23 mouse cellular contexts compared by ENCODE assay signal in the genomic region with DNA sequence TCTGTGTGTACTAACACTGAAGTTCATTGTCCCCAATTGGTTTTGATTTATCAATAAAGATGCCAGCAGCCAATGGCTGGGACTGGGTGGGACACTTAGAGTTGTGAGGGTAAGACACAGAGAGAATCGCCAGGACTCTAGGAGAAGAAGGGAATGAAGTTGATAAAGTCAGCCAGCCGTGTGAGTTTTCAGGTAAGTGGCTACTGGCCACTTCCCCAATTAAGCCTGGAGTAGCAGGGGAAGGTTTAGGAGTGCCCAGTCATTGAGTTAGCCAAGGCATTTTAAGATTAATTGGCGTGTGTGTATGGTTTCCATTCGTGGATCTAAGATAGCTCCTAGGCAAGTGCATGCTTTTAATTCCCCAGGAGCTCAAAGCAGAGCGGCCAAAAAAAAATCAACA.
DNase-seq lines count a peak whose midpoint lies in the region; ATAC-seq and TF ChIP-seq lines count a peak whose summit lies in the region.
"Had no signal": no experiment of that assay in that cellular context is flagged by ENCODE, and none has a peak within 500 bp of the region (broad histone marks: within the 10 kb centered on the region; RNA-seq: fewer than 3 reads in every experiment).

No protein-coding gene starts in this region.

- peak overlapping the region; percentile 8; the same call in 1 of the 2 replicates for H3K27ac ChIP-seq in gastrocnemius, adult 2 months
- H3K27ac ChIP-seq in testis, adult 2 months (ENCODE audit: control insufficient read depth, insufficient read depth, low read depth, low read length), result peak overlapping the region; percentile 49; the same call in 1 of the 2 replicates
- H3K27ac ChIP-seq in midbrain, embryonic 11.5 days (ENCODE audit: low read depth, low read length), result no peak overlapping the region
- H3K27ac ChIP-seq: embryonic facial prominence, embryonic 13.5 days; forebrain, embryonic 12.5 days; heart, embryonic 10.5 days; hindbrain, embryonic 13.5 days; hindbrain, postnatal 0 days had no signal

- no peak for DNase-seq in gastrocnemius, adult 2 months
- DNase-seq in gastrocnemius, adult 18-20 months (ENCODE audit: low spot score), result no peak
- no peak for DNase-seq in testis, postnatal 10 days (ENCODE audit: low spot score)
- DNase-seq in midbrain, embryonic 11.5 days (ENCODE audit: low spot score, missing footprints), result no peak
- DNase-seq in frontal cortex, postnatal 36 days (ENCODE audit: low spot score in 2 of 2), result no peak
- DNase-seq: adrenal gland, postnatal 10 days; B cell, adult 2 months; cerebellum, adult 11-12 months; cerebellum, adult 9-10 months; cerebellum, postnatal 36 days; gastrocnemius, postnatal 36 days; heart, adult 18-20 months; heart, postnatal 10 days; heart, postnatal 4 days had no signal

- no peak for TF ChIP-seq POLR2A in testis, adult 2 months (IDR thresholded peaks at IDR 0.05; ENCODE audit: control insufficient read depth, low read depth, low read length)

- H3K9ac ChIP-seq in midbrain, embryonic 11.5 days (ENCODE audit: low read length), result no peak overlapping the region
- H3K9ac ChIP-seq: embryonic facial prominence, embryonic 13.5 days; forebrain, embryonic 12.5 days; hindbrain, embryonic 13.5 days had no signal

- no peaks in the 10 kb centered on the region for H3K27me3 ChIP-seq in testis, adult 2 months (ENCODE audit: control insufficient read depth, insufficient read depth, low read length)
- no peaks in the 10 kb centered on the region for H3K27me3 ChIP-seq in megakaryocyte, embryonic 14.5 days (replicated peaks)
- H3K27me3 ChIP-seq in midbrain, embryonic 11.5 days (ENCODE audit: control insufficient read depth, insufficient read depth, low read length), result no peaks in the 10 kb centered on the region
- H3K27me3 ChIP-seq: embryonic facial prominence, embryonic 13.5 days; forebrain, embryonic 12.5 days; hindbrain, embryonic 13.5 days had no signal

- H3K4me1 ChIP-seq in testis, adult 2 months (ENCODE audit: control insufficient read depth, insufficient read depth, low read length), result no peaks in the 10 kb centered on the region
- H3K4me1 ChIP-seq in megakaryocyte, embryonic 14.5 days, result peaks cover 74% of the 10 kb centered on the region
- no peaks in the 10 kb centered on the region for H3K4me1 ChIP-seq in midbrain, embryonic 11.5 days (ENCODE audit: control insufficient read depth, insufficient read depth, low read length)
- H3K4me1 ChIP-seq: forebrain, embryonic 12.5 days; hindbrain, embryonic 13.5 days had no signal

- no peaks in the 10 kb centered on the region for H3K9me3 ChIP-seq in megakaryocyte, embryonic 14.5 days
- no peaks in the 10 kb centered on the region for H3K9me3 ChIP-seq in midbrain, embryonic 11.5 days (ENCODE audit: control insufficient read depth, low read length)
- H3K9me3 ChIP-seq: embryonic facial prominence, embryonic 13.5 days; forebrain, embryonic 12.5 days; heart, embryonic 10.5 days; hindbrain, embryonic 13.5 days had no signal

- intact Hi-C loops in gastrocnemius, adult 2 months (cut with DNase I), result no loop called here

- TF ChIP-seq CTCF in gastrocnemius, adult 2 months (IDR thresholded peaks at IDR 0.05), result no peak
- TF ChIP-seq CTCF in testis, adult 2 months (IDR thresholded peaks at IDR 0.05; ENCODE audit: control insufficient read depth, insufficient read depth, insufficient replicate concordance, low read depth, low read length), result no peak

- ATAC-seq in midbrain, embryonic 11.5 days (ENCODE audit: low FRiP score), result no peak
- ATAC-seq: CD4-positive, CD25-positive, alpha-beta regulatory T cell, adult 4 months; forebrain, embryonic 16.5 days; hindbrain, postnatal 0 days had no signal

- no peak overlapping the region for H3K4me3 ChIP-seq in gastrocnemius, adult 2 months
- no peak overlapping the region for H3K4me3 ChIP-seq in testis, adult 2 months (ENCODE audit: control insufficient read depth, low read depth, low read length)
- H3K4me3 ChIP-seq in megakaryocyte, embryonic 14.5 days (replicated peaks), result peak overlapping the region; percentile 84
- H3K4me3 ChIP-seq in midbrain, embryonic 11.5 days (ENCODE audit: low read depth, low read length), result no peak overlapping the region
- H3K4me3 ChIP-seq: embryonic facial prominence, embryonic 13.5 days; forebrain, embryonic 12.5 days; heart, embryonic 10.5 days; hindbrain, embryonic 13.5 days had no signal

- 82% methylated on average over 5 of the region's 5 CpGs for WGBS in midbrain, embryonic 11.5 days

- no peak overlapping the region for H3K4me2 ChIP-seq in midbrain, embryonic 11.5 days
- H3K4me2 ChIP-seq: embryonic facial prominence, embryonic 13.5 days; forebrain, embryonic 12.5 days; hindbrain, embryonic 13.5 days had no signal

- H3K36me3 ChIP-seq in testis, adult 2 months (ENCODE audit: control insufficient read depth, insufficient read depth, low read length), result no peaks in the 10 kb centered on the region
- H3K36me3 ChIP-seq in megakaryocyte, embryonic 14.5 days (replicated peaks; ENCODE audit: low read length), result no peaks in the 10 kb centered on the region
- no peaks in the 10 kb centered on the region for H3K36me3 ChIP-seq in midbrain, embryonic 11.5 days (ENCODE audit: control insufficient read depth, insufficient read depth, low read length)
- H3K36me3 ChIP-seq: embryonic facial prominence, embryonic 13.5 days; forebrain, embryonic 12.5 days; heart, embryonic 10.5 days; hindbrain, embryonic 13.5 days had no signal
